ENCODE assay signal across 13 mouse cellular contexts in genomic region chr1:38671019-38671418, GRCm38 (mm10).
"Had no signal": no experiment of that assay in that cellular context is flagged by ENCODE, and none has a peak within 500 bp of the region (broad histone marks: within the 10 kb centered on the region; RNA-seq: fewer than 3 reads in every experiment).

No protein-coding gene starts in this region.

- H3K4me1 ChIP-seq: midbrain, embryonic 12.5 days had no signal

- ATAC-seq: midbrain, embryonic 16.5 days had no signal

- DNase-seq: kidney, adult 2 months; kidney, postnatal 14 days; lung, adult 18-20 months; retina, postnatal 1 day; right cerebral cortex, postnatal 14 days; thymus, adult 2 months; thymus, postnatal 36 days had no signal

- H3K9me3 ChIP-seq: kidney, embryonic 15.5 days; limb, embryonic 13.5 days; midbrain, embryonic 12.5 days; stomach, embryonic 15.5 days had no signal

- H3K9ac ChIP-seq: kidney, embryonic 15.5 days; limb, embryonic 13.5 days; liver, embryonic 14.5 days; midbrain, embryonic 12.5 days; stomach, embryonic 15.5 days had no signal

- H3K36me3 ChIP-seq: kidney, embryonic 15.5 days; limb, embryonic 13.5 days; midbrain, embryonic 12.5 days; stomach, embryonic 15.5 days had no signal

- H3K4me3 ChIP-seq: kidney, embryonic 15.5 days; limb, embryonic 13.5 days; midbrain, embryonic 12.5 days; stomach, embryonic 15.5 days had no signal

- H3K27ac ChIP-seq: kidney, embryonic 15.5 days; limb, embryonic 13.5 days; liver, embryonic 14.5 days; midbrain, embryonic 12.5 days; stomach, embryonic 15.5 days had no signal

- H3K27me3 ChIP-seq: kidney, embryonic 15.5 days; limb, embryonic 13.5 days; midbrain, embryonic 12.5 days; stomach, embryonic 15.5 days had no signal
